In genomic region chr14:30943860-30944674, GRCm38 (mm10) we compare ENCODE assay signal across 9 mouse cellular contexts. TPM values are rescaled to one million over a fixed set of nuclear protein-coding genes. Genes with fewer than 3 reads are reported as not detected.
DNase-seq lines count a peak whose midpoint lies in the region; ATAC-seq lines count a peak whose summit lies in the region.
"Had no signal": no experiment of that assay in that cellular context is flagged by ENCODE, and none has a peak within 500 bp of the region (broad histone marks: within the 10 kb centered on the region; RNA-seq: fewer than 3 reads in every experiment).

No protein-coding gene starts in this region.

- no peak overlapping the region for H3K9ac ChIP-seq in heart, embryonic 11.5 days (ENCODE audit: low read depth, low read length)
- no peak overlapping the region for H3K9ac ChIP-seq in embryonic facial prominence, embryonic 11.5 days (replicated peaks; ENCODE audit: low read length)
- no peak overlapping the region for H3K9ac ChIP-seq in stomach, embryonic 14.5 days (replicated peaks; ENCODE audit: low read depth, low read length)
- H3K9ac ChIP-seq: embryonic facial prominence, embryonic 13.5 days had no signal

- peak; percentile 95 for DNase-seq in heart, adult 11 months
- DNase-seq in adipocyte (ENCODE audit: low spot score) = peak; percentile 76
- peak; percentile 66 for DNase-seq in embryonic facial prominence, embryonic 11.5 days (ENCODE audit: low spot score)
- peak; percentile 74 for DNase-seq in induced T-regulatory cell, adult 2 months (ENCODE audit: low read depth)
- peak; percentile 64 to 65 for DNase-seq in left cerebral cortex, postnatal 25 days (ENCODE audit: low spot score in 2 of 2)

- no peaks in the 10 kb centered on the region for H3K36me3 ChIP-seq in heart, embryonic 11.5 days (ENCODE audit: control insufficient read depth, insufficient read depth, low read length)
- H3K36me3 ChIP-seq in embryonic facial prominence, embryonic 11.5 days (replicated peaks; ENCODE audit: control insufficient read depth, insufficient read depth, low read depth, low read length) = no peaks in the 10 kb centered on the region
- no peaks in the 10 kb centered on the region for H3K36me3 ChIP-seq in stomach, embryonic 14.5 days (ENCODE audit: control insufficient read depth, insufficient read depth, low read length)
- H3K36me3 ChIP-seq: embryonic facial prominence, embryonic 13.5 days had no signal

- no peak for ATAC-seq in heart, embryonic 11.5 days (replicated peaks; ENCODE audit: insufficient number of reproducible peaks, low FRiP score, low TSS enrichment)
- no peak for ATAC-seq in embryonic facial prominence, embryonic 11.5 days (replicated peaks; ENCODE audit: insufficient number of reproducible peaks, low FRiP score, low TSS enrichment, low read depth)
- peak; percentile 84 for ATAC-seq in megakaryocyte-erythroid progenitor cell, adult 5-6 weeks (replicated peaks; ENCODE audit: low FRiP score, low TSS enrichment, poor library complexity, severe bottlenecking)
- peak; percentile 42; the same call in 1 of the 2 replicates for ATAC-seq in stomach, embryonic 14.5 days (ENCODE audit: insufficient number of reproducible peaks, insufficient read depth, low FRiP score, low read depth)

- no peaks in the 10 kb centered on the region for H3K9me3 ChIP-seq in heart, embryonic 11.5 days (replicated peaks; ENCODE audit: control insufficient read depth, low read length)
- H3K9me3 ChIP-seq in embryonic facial prominence, embryonic 11.5 days (replicated peaks; ENCODE audit: control insufficient read depth, low read length) = no peaks in the 10 kb centered on the region
- no peaks in the 10 kb centered on the region for H3K9me3 ChIP-seq in stomach, embryonic 14.5 days (ENCODE audit: control insufficient read depth, low read depth, low read length)
- H3K9me3 ChIP-seq: embryonic facial prominence, embryonic 13.5 days had no signal

- H3K4me1 ChIP-seq in heart, embryonic 11.5 days (ENCODE audit: control insufficient read depth, insufficient read depth, low read length) = no peaks in the 10 kb centered on the region
- no peaks in the 10 kb centered on the region for H3K4me1 ChIP-seq in embryonic facial prominence, embryonic 11.5 days (ENCODE audit: control insufficient read depth, insufficient read depth, low read length)
- H3K4me1 ChIP-seq in stomach, embryonic 14.5 days (ENCODE audit: control insufficient read depth, insufficient read depth, low read length) = no peaks in the 10 kb centered on the region
- H3K4me1 ChIP-seq: embryonic facial prominence, embryonic 13.5 days had no signal

- H3K4me2 ChIP-seq in heart, embryonic 11.5 days = no peak overlapping the region
- H3K4me2 ChIP-seq in embryonic facial prominence, embryonic 11.5 days (ENCODE audit: low read depth, low read length) = no peak overlapping the region
- no peak overlapping the region for H3K4me2 ChIP-seq in stomach, embryonic 14.5 days (replicated peaks; ENCODE audit: low read depth, low read length)
- H3K4me2 ChIP-seq: embryonic facial prominence, embryonic 13.5 days had no signal

- no peak overlapping the region for H3K27ac ChIP-seq in heart, embryonic 11.5 days (ENCODE audit: low read depth, low read length)
- H3K27ac ChIP-seq in embryonic facial prominence, embryonic 11.5 days (replicated peaks; ENCODE audit: low read depth, low read length) = no peak overlapping the region
- H3K27ac ChIP-seq in stomach, embryonic 14.5 days (ENCODE audit: low read length) = no peak overlapping the region
- H3K27ac ChIP-seq: embryonic facial prominence, embryonic 13.5 days had no signal

- H3K4me3 ChIP-seq in heart, embryonic 11.5 days (ENCODE audit: low read depth, low read length) = no peak overlapping the region
- H3K4me3 ChIP-seq in embryonic facial prominence, embryonic 11.5 days (ENCODE audit: low read depth, low read length) = no peak overlapping the region
- no peak overlapping the region for H3K4me3 ChIP-seq in stomach, embryonic 14.5 days (ENCODE audit: low read depth, low read length)
- H3K4me3 ChIP-seq: embryonic facial prominence, embryonic 13.5 days had no signal

- no peaks in the 10 kb centered on the region for H3K27me3 ChIP-seq in heart, embryonic 11.5 days (ENCODE audit: control insufficient read depth, insufficient read depth, low read length)
- no peaks in the 10 kb centered on the region for H3K27me3 ChIP-seq in embryonic facial prominence, embryonic 11.5 days (ENCODE audit: control insufficient read depth, insufficient read depth, low read length)
- H3K27me3 ChIP-seq in stomach, embryonic 14.5 days (ENCODE audit: control insufficient read depth, insufficient read depth, low read length) = no peaks in the 10 kb centered on the region

- intact Hi-C loops in left cerebral cortex, postnatal 25 days (cut with DNase I) = loop anchor here (2.0 kb wide), 1 partner anchor 77 kb away; no protein-coding TSS in a partner anchor

- 60% methylated on average over 11 of the region's 11 CpGs for WGBS in heart, embryonic 11.5 days (ENCODE audit: insufficient replicate concordance)
- 67% methylated on average over 11 of the region's 11 CpGs for WGBS in embryonic facial prominence, embryonic 11.5 days
- WGBS in stomach, embryonic 14.5 days = 61% methylated on average over 11 of the region's 11 CpGs

RNA-seq across cellular contexts. Expression of gene Itih1, which starts 1.0 kb away (rescaled TPM):
- 0.11 TPM in 1 of 2 replicates, not detected in the other for polyA plus RNA-seq in heart, embryonic 11.5 days (2014; fragmentation: Nextera tagmentation; extraction: Ambion mirVana)
- polyA plus RNA-seq in embryonic facial prominence, embryonic 11.5 days (2014; fragmentation: Nextera tagmentation; extraction: Ambion mirVana) = not detected in 2 replicates
- not detected for total RNA-seq in left cerebral cortex, postnatal 25 days (2021)
- total RNA-seq in megakaryocyte-erythroid progenitor cell, adult 5-6 weeks (2014; fragmentation: Nextera tagmentation) = not detected in 2 replicates
- total RNA-seq in megakaryocyte-erythroid progenitor cell, adult 5-6 weeks (2017) = not detected in 2 replicates
- not detected in 2 replicates for polyA plus RNA-seq in stomach, embryonic 14.5 days (2014; fragmentation: Nextera tagmentation; extraction: Ambion mirVana)
- polyA plus RNA-seq: embryonic facial prominence, embryonic 13.5 days had no signal

RNA-seq across cellular contexts. Expression of gene Nek4, which starts 7.1 kb away (rescaled TPM):
- polyA plus RNA-seq in heart, embryonic 11.5 days (2014; fragmentation: Nextera tagmentation; extraction: Ambion mirVana) = 4.4 and 5.1 TPM in 2 replicates
- polyA plus RNA-seq in embryonic facial prominence, embryonic 11.5 days (2014; fragmentation: Nextera tagmentation; extraction: Ambion mirVana) = 14.0 and 14.6 TPM in 2 replicates
- 10 to 100 TPM; 15.6 to 18.9 TPM for total RNA-seq in left cerebral cortex, postnatal 25 days (2021)
- 7.8 and 8.2 TPM in 2 replicates for total RNA-seq in megakaryocyte-erythroid progenitor cell, adult 5-6 weeks (2014; fragmentation: Nextera tagmentation)
- total RNA-seq in megakaryocyte-erythroid progenitor cell, adult 5-6 weeks (2017) = 8.3 and 10.7 TPM in 2 replicates
- polyA plus RNA-seq in stomach, embryonic 14.5 days (2014; fragmentation: Nextera tagmentation; extraction: Ambion mirVana) = 10.7 and 14.3 TPM in 2 replicates

RNA-seq across cellular contexts. Expression of gene Itih3, which starts 20.5 kb away (rescaled TPM):
- polyA plus RNA-seq in heart, embryonic 11.5 days (2014; fragmentation: Nextera tagmentation; extraction: Ambion mirVana) = 1.4 and 1.7 TPM in 2 replicates
- 0.28 and 0.32 TPM in 2 replicates for polyA plus RNA-seq in embryonic facial prominence, embryonic 11.5 days (2014; fragmentation: Nextera tagmentation; extraction: Ambion mirVana)
- 10 to 100 TPM; 17.2 to 22.3 TPM for total RNA-seq in left cerebral cortex, postnatal 25 days (2021)
- not detected in 2 replicates for total RNA-seq in megakaryocyte-erythroid progenitor cell, adult 5-6 weeks (2014; fragmentation: Nextera tagmentation)
- total RNA-seq in megakaryocyte-erythroid progenitor cell, adult 5-6 weeks (2017) = not detected in 2 replicates
- 0.36 and 0.91 TPM in 2 replicates for polyA plus RNA-seq in stomach, embryonic 14.5 days (2014; fragmentation: Nextera tagmentation; extraction: Ambion mirVana)
- polyA plus RNA-seq: embryonic facial prominence, embryonic 13.5 days had no signal

RNA-seq across cellular contexts. Expression of gene Glt8d1, which starts 57.1 kb away (rescaled TPM):
- polyA plus RNA-seq in heart, embryonic 11.5 days (2014; fragmentation: Nextera tagmentation; extraction: Ambion mirVana) = 49.4 and 55.1 TPM in 2 replicates
- 59.4 and 59.8 TPM in 2 replicates for polyA plus RNA-seq in embryonic facial prominence, embryonic 11.5 days (2014; fragmentation: Nextera tagmentation; extraction: Ambion mirVana)
- 10 to 100 TPM; 39.5 to 42.1 TPM for total RNA-seq in left cerebral cortex, postnatal 25 days (2021)
- total RNA-seq in megakaryocyte-erythroid progenitor cell, adult 5-6 weeks (2014; fragmentation: Nextera tagmentation) = 41.3 and 42.4 TPM in 2 replicates
- 19.3 and 44.1 TPM in 2 replicates for total RNA-seq in megakaryocyte-erythroid progenitor cell, adult 5-6 weeks (2017)
- 72.7 and 76.2 TPM in 2 replicates for polyA plus RNA-seq in stomach, embryonic 14.5 days (2014; fragmentation: Nextera tagmentation; extraction: Ambion mirVana)

RNA-seq across cellular contexts. Expression of gene Spcs1, which starts 57.4 kb away (rescaled TPM):
- polyA plus RNA-seq in heart, embryonic 11.5 days (2014; fragmentation: Nextera tagmentation; extraction: Ambion mirVana) = 319 and 321 TPM in 2 replicates
- 293 and 321 TPM in 2 replicates for polyA plus RNA-seq in embryonic facial prominence, embryonic 11.5 days (2014; fragmentation: Nextera tagmentation; extraction: Ambion mirVana)
- 100 to 1,000 TPM; 165 to 185 TPM for total RNA-seq in left cerebral cortex, postnatal 25 days (2021)
- 188 and 214 TPM in 2 replicates for total RNA-seq in megakaryocyte-erythroid progenitor cell, adult 5-6 weeks (2014; fragmentation: Nextera tagmentation)
- total RNA-seq in megakaryocyte-erythroid progenitor cell, adult 5-6 weeks (2017) = 91.6 and 97.9 TPM in 2 replicates
- polyA plus RNA-seq in stomach, embryonic 14.5 days (2014; fragmentation: Nextera tagmentation; extraction: Ambion mirVana) = 411 and 417 TPM in 2 replicates

Comparison
In these comparisons a context has a peak if more than half of its experiments do, and no peak if none do; other contexts are left out.
1. ATAC-seq: peak in megakaryocyte-erythroid progenitor cell, adult 5-6 weeks (single experiment) and stomach, embryonic 14.5 days (single experiment); none in heart, embryonic 11.5 days (single experiment) and embryonic facial prominence, embryonic 11.5 days (single experiment).
2. Peak in every context shown above with its lines, with median percentiles within 50 percentile points of each other: DNase-seq.